Mouse (Mus musculus) embryo, embryonic 11.5 days (tissue): ENCODE measurements around the gene Dnah14.
"Not testable (repeated sequence)": the region's sequence is repeated elsewhere in the genome, so short reads cannot be mapped to it uniquely, and the experiment has no call there.

Experiments used
- DNase-seq: peaks from one replicate; pipeline ENCODE4 v3.0.0-alpha.2; 2012; ENCODE audit warnings: low read depth, low spot score

Dnah14 gene

GRCm38 (mm10) chr1:181782600-181782999, 206.2 kb downstream of the Dnah14 start:
- DNase-seq = not testable (repeated sequence)

- no peak for DNase-seq
Measured at GRCm38 (mm10) chr1:181789952-181790351, 213.6 kb downstream of the Dnah14 start.

- no peak for DNase-seq
Measured at GRCm38 (mm10) chr1:181793541-181793940, 217.2 kb downstream of the Dnah14 start.

- no peak for DNase-seq
Measured at GRCm38 (mm10) chr1:181799911-181800310, 223.6 kb downstream of the Dnah14 start.

DNA sequence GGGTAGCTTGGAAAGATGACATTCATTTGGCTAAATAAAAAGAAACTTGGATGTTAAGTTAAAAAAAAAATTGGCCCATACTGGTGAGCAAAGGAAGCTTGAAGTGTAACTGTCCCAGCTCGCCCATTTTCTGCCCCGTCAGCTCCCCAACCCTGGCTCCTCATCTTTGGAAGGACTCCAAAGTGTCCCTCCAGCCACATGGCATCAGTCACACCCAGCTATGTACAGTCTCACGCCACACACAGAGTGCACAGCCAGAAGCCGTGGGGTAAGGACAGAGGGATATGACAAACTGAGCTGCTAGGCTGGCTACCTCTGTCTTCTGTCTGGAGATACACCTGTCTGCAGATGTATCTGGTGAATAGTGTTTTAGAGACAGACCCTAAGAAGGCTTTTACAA, 224.3 kb downstream of the Dnah14 start:
- no peak for DNase-seq

- no peak for DNase-seq
Measured at GRCm38 (mm10) chr1:181811481-181812223, 235.3 kb downstream of the Dnah14 start.

DNA sequence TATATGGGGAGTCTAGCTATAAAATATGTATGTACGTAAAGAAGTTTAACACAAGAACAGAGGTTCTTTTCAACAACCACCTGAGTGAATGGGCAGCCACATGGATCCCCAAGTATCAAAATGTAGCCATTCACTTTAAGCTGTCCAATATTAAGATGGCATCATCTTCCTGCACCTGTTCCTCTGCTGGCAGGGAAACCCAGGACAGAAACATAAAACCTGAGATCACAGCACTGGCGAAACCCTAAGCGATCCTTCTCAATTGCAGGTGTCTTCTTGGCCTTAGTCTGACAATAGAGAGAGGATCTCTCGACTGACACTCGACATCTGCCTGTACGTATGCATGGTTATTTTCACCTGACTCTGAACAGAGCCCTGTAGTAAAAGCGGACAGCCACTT, 250.4 kb downstream of the Dnah14 start:
- DNase-seq = no peak

- no peak for DNase-seq
Measured at GRCm38 (mm10) chr1:181828365-181828764, 252.0 kb downstream of the Dnah14 start.

GRCm38 (mm10) chr1:181832720-181833119, 256.4 kb downstream of the Dnah14 start:
- DNase-seq = no peak

DNA sequence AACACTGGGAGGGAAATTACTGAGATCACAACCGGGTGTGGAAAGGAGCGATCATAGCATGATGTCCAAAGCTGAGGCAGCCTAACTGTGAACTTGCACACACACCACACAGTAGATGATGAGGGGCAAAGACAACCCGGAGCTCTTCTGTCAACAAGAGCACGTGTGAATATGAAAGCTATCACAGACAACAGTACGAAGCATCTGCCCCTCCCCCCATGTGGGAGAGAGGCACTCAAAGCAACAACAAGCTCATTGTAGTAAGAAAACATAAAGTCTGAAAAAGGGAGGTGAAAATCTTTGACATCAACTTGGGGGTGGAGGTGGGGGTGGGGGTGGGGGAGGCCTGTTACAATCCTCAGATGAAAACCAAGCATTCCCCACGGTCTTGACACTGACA, 256.8 kb downstream of the Dnah14 start:
- no peak for DNase-seq

DNA sequence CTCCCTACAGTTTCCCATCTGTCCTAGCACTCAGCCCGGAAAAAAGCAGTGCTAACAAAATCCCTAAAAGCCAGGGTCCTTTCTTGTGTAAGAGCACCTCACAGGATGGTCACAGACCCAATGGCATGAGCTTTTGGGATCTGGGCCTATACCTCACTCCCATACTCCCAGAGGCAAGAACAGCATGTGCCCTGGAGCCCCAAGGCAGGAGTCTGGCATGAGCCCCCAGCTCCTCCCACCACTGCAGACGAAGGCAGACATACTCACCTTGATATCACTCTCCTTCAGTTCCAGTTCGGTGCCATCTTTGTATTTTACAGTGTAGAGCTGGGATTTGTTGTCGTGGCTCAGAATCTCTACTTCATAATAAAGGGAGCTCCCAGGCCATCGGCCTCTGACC, 261.8 kb downstream of the Dnah14 start:
- no peak for DNase-seq

- no peak for DNase-seq
Measured at GRCm38 (mm10) chr1:181839746-181840366, 263.5 kb downstream of the Dnah14 start.

- DNase-seq = no peak
Measured at GRCm38 (mm10) chr1:181841396-181841795, 265.0 kb downstream of the Dnah14 start.

- peak; percentile 94 for DNase-seq
Measured at GRCm38 (mm10) chr1:181841864-181842672, 265.7 kb downstream of the Dnah14 start.

DNA sequence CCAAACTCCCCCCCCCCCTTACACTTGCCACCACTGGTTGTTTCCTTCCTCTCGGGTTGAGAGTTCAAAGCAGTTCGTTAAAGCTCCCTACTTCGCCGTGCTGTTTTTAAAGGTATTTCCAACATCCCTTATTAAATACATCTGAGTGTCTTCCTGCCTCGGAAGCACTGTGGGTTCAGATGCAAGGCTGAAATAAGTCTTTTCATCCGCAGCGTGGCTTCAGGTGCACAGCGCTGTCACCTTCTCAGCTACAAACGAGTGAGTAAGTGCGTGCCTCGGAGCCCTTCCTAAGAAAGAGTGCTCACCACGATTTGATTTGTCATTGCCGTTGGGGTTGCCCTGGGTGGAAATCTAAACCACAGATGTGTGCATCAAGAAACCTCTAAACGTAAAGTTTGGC, 266.4 kb downstream of the Dnah14 start, which contains the start of gene Lbr:
Lbr (minus strand) TSS at position 266 of the 400 bp plus-strand sequence.
- DNase-seq = no peak

GRCm38 (mm10) chr1:181844874-181845547, 268.7 kb downstream of the Dnah14 start:
- DNase-seq = no peak

- no peak for DNase-seq
Measured at GRCm38 (mm10) chr1:181845767-181846166, 269.4 kb downstream of the Dnah14 start.

- no peak for DNase-seq
Measured at GRCm38 (mm10) chr1:181847396-181847795, 271.0 kb downstream of the Dnah14 start.

DNA sequence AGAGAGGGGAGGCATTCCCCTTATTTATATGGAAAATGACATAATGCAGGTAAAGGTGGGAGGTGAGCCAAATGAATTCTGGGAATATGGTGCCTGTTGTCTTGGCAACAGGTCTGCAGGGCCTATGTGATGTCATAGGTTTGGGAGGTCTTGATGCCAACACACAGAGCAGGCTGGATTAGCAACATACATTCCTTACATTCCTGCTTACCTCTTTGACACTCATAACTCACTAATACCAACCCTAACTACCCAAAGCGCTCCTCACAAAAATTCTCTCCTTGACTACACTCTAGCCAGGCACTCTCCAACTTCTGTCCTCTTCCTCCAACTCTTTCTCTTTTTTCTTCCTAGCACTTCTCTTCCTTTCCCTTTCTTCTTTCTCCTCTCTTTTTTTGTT, 271.9 kb downstream of the Dnah14 start:
- no peak for DNase-seq

GRCm38 (mm10) chr1:181850441-181850840, 274.1 kb downstream of the Dnah14 start:
- DNase-seq = no peak

DNA sequence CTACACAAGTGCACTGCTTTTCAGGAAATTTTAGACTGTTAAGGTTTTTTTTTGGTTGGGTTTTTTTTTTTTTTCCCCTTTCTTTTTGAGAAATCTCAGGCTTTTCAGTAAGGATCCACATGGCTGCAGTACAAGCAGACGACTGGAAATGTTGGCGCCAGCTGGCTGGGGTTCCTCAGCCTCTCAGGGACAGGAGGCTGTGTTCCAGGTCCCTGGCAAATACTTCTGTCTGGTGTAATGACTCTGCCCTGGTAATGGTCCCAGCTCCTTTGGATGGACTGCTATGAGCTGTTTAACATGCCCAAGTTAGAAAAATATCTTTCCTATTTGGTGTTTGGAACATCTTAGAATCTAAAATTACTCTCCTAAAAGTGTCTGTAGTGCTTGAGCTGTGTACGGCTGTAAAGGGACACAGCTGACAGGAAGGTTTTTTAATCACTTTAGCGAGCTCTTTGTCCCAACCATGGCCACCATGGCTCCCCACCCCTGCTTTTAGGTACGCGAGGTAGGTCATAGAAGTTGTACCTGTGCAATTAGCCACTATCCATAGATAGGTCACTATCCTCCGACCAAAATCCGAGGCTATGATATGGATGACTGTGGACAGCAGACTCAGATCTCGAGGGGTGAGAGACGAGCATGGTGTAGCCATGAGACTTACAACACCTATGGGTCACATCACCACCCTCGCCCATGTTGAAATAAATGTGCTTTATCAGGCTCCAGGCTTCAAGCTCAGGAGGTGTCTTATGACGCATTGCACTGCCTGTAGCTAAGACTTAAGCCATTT, 275.4 kb downstream of the Dnah14 start:
- no peak for DNase-seq
